Mouse (Mus musculus) layer of hippocampus, postnatal 10 days (tissue): ENCODE measurements around the gene Wfdc3. TPM values are rescaled to one million over a fixed set of nuclear protein-coding genes. Genes with fewer than 3 reads are reported as not detected.

Experiments
- total RNA-seq, 2 experiments: library from RNA; stranded (reverse); gene quantifications; 2 replicates each; pipeline ENCODE4 v1.2.3; 2021

Wfdc3 gene
- total RNA-seq, 2 experiments from 2014 or later, result 0.87 to 1.4 TPM

Other genes starting within 250 kb of the Wfdc3 start
- gene Pigt, start 248.4 kb downstream of the Wfdc3 start, total RNA-seq, result 100 to 1,000 TPM; 106 to 109 TPM
- under 1 TPM in 1 of 2 experiments, not detected in 1; 0.73 TPM for gene Wfdc2, start 183.5 kb downstream of the Wfdc3 start, total RNA-seq
- not detected for gene Spint3, start 172.5 kb downstream of the Wfdc3 start, total RNA-seq
- gene Wfdc6a, start 160.5 kb downstream of the Wfdc3 start, total RNA-seq, result 1 to 10 TPM in 1 of 2 experiments, under 1 TPM in 1; 0.78 to 2.2 TPM
- not detected for gene Eppin, start 152.3 kb downstream of the Wfdc3 start, total RNA-seq
- not detected for gene Wfdc6b, start 132.4 kb downstream of the Wfdc3 start, total RNA-seq
- gene Wfdc8, start 132.3 kb downstream of the Wfdc3 start, total RNA-seq, result not detected
- gene Wfdc16, start 107.1 kb downstream of the Wfdc3 start, total RNA-seq, result not detected
- gene Wfdc10, start 89.9 kb downstream of the Wfdc3 start, total RNA-seq, result not detected
- gene Wfdc9, start 89.3 kb downstream of the Wfdc3 start, total RNA-seq, result not detected
- not detected for gene Wfdc11, start 71.8 kb downstream of the Wfdc3 start, total RNA-seq
- not detected for gene Wfdc13, start 60.8 kb downstream of the Wfdc3 start, total RNA-seq
- gene Spint4, start 47.4 kb downstream of the Wfdc3 start, total RNA-seq, result not detected
- not detected for gene Spint5, start 30.6 kb downstream of the Wfdc3 start, total RNA-seq
- gene Dnttip1, start 52 bp upstream of the Wfdc3 start, total RNA-seq, result 10 to 100 TPM; 41.9 to 46.0 TPM
- gene Ube2c, start 24.0 kb upstream of the Wfdc3 start, total RNA-seq, result 1 to 10 TPM; 6.9 to 8.3 TPM
- gene Tnnc2, start 34.0 kb upstream of the Wfdc3 start, total RNA-seq, result not detected
- gene Snx21, start 39.9 kb upstream of the Wfdc3 start, total RNA-seq, result 10 to 100 TPM; 41.3 to 43.6 TPM
- 10 to 100 TPM; 24.1 to 28.6 TPM for gene Acot8, start 59.0 kb upstream of the Wfdc3 start, total RNA-seq
- 1 to 10 TPM; 8.9 to 9.4 TPM for gene Zswim3, start 59.2 kb upstream of the Wfdc3 start, total RNA-seq
- gene Zswim1, start 76.8 kb upstream of the Wfdc3 start, total RNA-seq, result 10 to 100 TPM; 18.5 to 18.7 TPM
- gene Spata25, start 82.6 kb upstream of the Wfdc3 start, total RNA-seq, result 1 to 10 TPM in 1 of 2 experiments, not detected in 1; 1.6 TPM
- 10 to 100 TPM; 70.8 to 76.9 TPM for gene Ctsa, start 86.9 kb upstream of the Wfdc3 start, total RNA-seq
- 1 to 10 TPM; 3.5 to 4.7 TPM for gene Neurl2, start 87.5 kb upstream of the Wfdc3 start, total RNA-seq
- gene Pltp, start 111.8 kb upstream of the Wfdc3 start, total RNA-seq, result 10 to 100 TPM; 72.9 to 79.2 TPM
- 10 to 100 TPM; 45.0 to 50.9 TPM for gene Pcif1, start 133.4 kb upstream of the Wfdc3 start, total RNA-seq
- 10 to 100 TPM; 24.0 to 24.1 TPM for gene Zfp335, start 165.8 kb upstream of the Wfdc3 start, total RNA-seq
- 1 to 10 TPM; 2.8 TPM for gene Mmp9, start 194.8 kb upstream of the Wfdc3 start, total RNA-seq
- gene Slc12a5, start 214.9 kb upstream of the Wfdc3 start, total RNA-seq, result 100 to 1,000 TPM; 252 to 272 TPM